In genomic region chr7:140101993-140102860, GRCm38 (mm10) we compare ENCODE assay signal across 8 mouse cellular contexts. TPM values are rescaled to one million over a fixed set of nuclear protein-coding genes. Genes with fewer than 3 reads are reported as not detected.
A peak's percentile ranks its signal among the peaks of the same experiment; 100 is the strongest.
DNase-seq lines count a peak whose midpoint lies in the region; ATAC-seq lines count a peak whose summit lies in the region.

Gene Fuom (minus strand): TSS chr7:140102441.

- peak; percentile 18 for DNase-seq in brain, embryonic 18.5 days (ENCODE audit: low read depth, low spot score)
- peak; percentile 82 for DNase-seq in liver, embryonic 11.5 days (ENCODE audit: low spot score)
- peak; percentile 81 for DNase-seq in naive thymus-derived CD4-positive, alpha-beta T cell, adult 2 months (ENCODE audit: low read depth)
- DNase-seq in splenic B cell, adult 2 months (ENCODE audit: low read depth, low spot score) = peak; percentile 57

- no peaks in the 10 kb centered on the region for H3K27me3 ChIP-seq in erythroblast, embryonic 14.5 days (ENCODE audit: control insufficient read depth)
- H3K27me3 ChIP-seq in heart, embryonic 11.5 days (ENCODE audit: control insufficient read depth, insufficient read depth, low read length) = no peaks in the 10 kb centered on the region
- H3K27me3 ChIP-seq in kidney, embryonic 16.5 days (ENCODE audit: insufficient read depth, low read length) = no peaks in the 10 kb centered on the region
- no peaks in the 10 kb centered on the region for H3K27me3 ChIP-seq in liver, embryonic 11.5 days (replicated peaks; ENCODE audit: control insufficient read depth, insufficient read depth, low read length)
- H3K27me3 ChIP-seq in splenic B cell, adult 2 months (ENCODE audit: control insufficient read depth, insufficient read depth, low read length, poor library complexity, severe bottlenecking) = no peaks in the 10 kb centered on the region

- peak within 1 kb of the TSS; percentile 73; the same call in 1 of the 2 replicates for H3K27ac ChIP-seq in heart, embryonic 11.5 days (ENCODE audit: low read depth, low read length)
- H3K27ac ChIP-seq in kidney, embryonic 16.5 days (ENCODE audit: low read length) = peak within 1 kb of the TSS; percentile 77
- H3K27ac ChIP-seq in liver, embryonic 11.5 days (ENCODE audit: low read depth, low read length) = no peak within 1 kb of the TSS

- H3K36me3 ChIP-seq in erythroblast, embryonic 14.5 days (ENCODE audit: control insufficient read depth) = peaks cover 15% of the 10 kb centered on the region
- H3K36me3 ChIP-seq in heart, embryonic 11.5 days (ENCODE audit: control insufficient read depth, insufficient read depth, low read length) = peaks cover 4% of the 10 kb centered on the region; the same call in 1 of the 2 replicates
- H3K36me3 ChIP-seq in kidney, embryonic 16.5 days (ENCODE audit: insufficient read depth, low read length) = peaks cover 16% of the 10 kb centered on the region
- H3K36me3 ChIP-seq in liver, embryonic 11.5 days (ENCODE audit: control insufficient read depth, insufficient read depth, low read length) = peaks cover 7% of the 10 kb centered on the region; the same call in 1 of the 2 replicates
- peaks cover 3% of the 10 kb centered on the region; the same call in 1 of the 2 replicates for H3K36me3 ChIP-seq in splenic B cell, adult 2 months (ENCODE audit: control insufficient read depth, insufficient read depth, low read length, poor library complexity, severe bottlenecking)

- peak within 1 kb of the TSS; percentile 57 for H3K4me3 ChIP-seq in erythroblast, embryonic 14.5 days (replicated peaks)
- peak within 1 kb of the TSS; percentile 52 for H3K4me3 ChIP-seq in heart, embryonic 11.5 days (ENCODE audit: low read depth, low read length)
- H3K4me3 ChIP-seq in kidney, embryonic 16.5 days (ENCODE audit: low read length) = peak within 1 kb of the TSS; percentile 55
- peak within 1 kb of the TSS; percentile 49 for H3K4me3 ChIP-seq in liver, embryonic 11.5 days (ENCODE audit: low read depth, low read length)

- peak; percentile 98 for ATAC-seq in CD4-positive, CD25-positive, alpha-beta regulatory T cell, adult 4 months
- ATAC-seq in heart, embryonic 11.5 days (replicated peaks; ENCODE audit: insufficient number of reproducible peaks, low FRiP score, low TSS enrichment) = peak; percentile 82
- peak; percentile 92 for ATAC-seq in kidney, embryonic 16.5 days (ENCODE audit: low FRiP score, low TSS enrichment)
- peak; percentile 88 for ATAC-seq in liver, embryonic 11.5 days (replicated peaks; ENCODE audit: low FRiP score)

- H3K9ac ChIP-seq in heart, embryonic 11.5 days (ENCODE audit: low read depth, low read length) = peak within 1 kb of the TSS; percentile 82
- peak within 1 kb of the TSS; percentile 71 for H3K9ac ChIP-seq in kidney, embryonic 16.5 days (replicated peaks; ENCODE audit: low read length)
- peak within 1 kb of the TSS; percentile 55 for H3K9ac ChIP-seq in liver, embryonic 11.5 days (ENCODE audit: low read depth, low read length)

- H3K4me1 ChIP-seq in erythroblast, embryonic 14.5 days (ENCODE audit: control insufficient read depth) = peaks cover 19% of the 10 kb centered on the region
- H3K4me1 ChIP-seq in heart, embryonic 11.5 days (ENCODE audit: control insufficient read depth, insufficient read depth, low read length) = peaks cover 5% of the 10 kb centered on the region
- peaks cover 12% of the 10 kb centered on the region for H3K4me1 ChIP-seq in kidney, embryonic 16.5 days (ENCODE audit: insufficient read depth, low read length)
- H3K4me1 ChIP-seq in liver, embryonic 11.5 days (replicated peaks; ENCODE audit: control insufficient read depth, insufficient read depth, low read length) = peaks cover 4% of the 10 kb centered on the region

- 1% methylated on average over 30 of the region's 30 CpGs for WGBS in heart, embryonic 11.5 days (ENCODE audit: insufficient replicate concordance)
- under 1% methylated on average over 30 of the region's 30 CpGs for WGBS in kidney, embryonic 16.5 days
- 1% methylated on average over 30 of the region's 30 CpGs for WGBS in liver, embryonic 11.5 days

- H3K4me2 ChIP-seq in heart, embryonic 11.5 days = peak within 1 kb of the TSS; percentile 82
- H3K4me2 ChIP-seq in kidney, embryonic 16.5 days (replicated peaks; ENCODE audit: low read depth, low read length) = peak within 1 kb of the TSS; percentile 72
- peak within 1 kb of the TSS; percentile 88 for H3K4me2 ChIP-seq in liver, embryonic 11.5 days

- H3K9me3 ChIP-seq in erythroblast, embryonic 14.5 days (ENCODE audit: control insufficient read depth, low read length) = no peaks in the 10 kb centered on the region
- no peaks in the 10 kb centered on the region for H3K9me3 ChIP-seq in heart, embryonic 11.5 days (replicated peaks; ENCODE audit: control insufficient read depth, low read length)
- no peaks in the 10 kb centered on the region for H3K9me3 ChIP-seq in kidney, embryonic 16.5 days (ENCODE audit: low read length)
- H3K9me3 ChIP-seq in liver, embryonic 11.5 days (ENCODE audit: control insufficient read depth, low read length) = no peaks in the 10 kb centered on the region

RNA-seq across cellular contexts. Expression of gene Fuom, which starts in this region (rescaled TPM):
- 1 to 10 TPM; 6.0 to 7.6 TPM for polyA plus RNA-seq in CD4-positive, CD25-positive, alpha-beta regulatory T cell, adult 4 months (2017; shearing (Covaris generic))
- 1.0 and 2.8 TPM in 2 replicates for polyA plus RNA-seq in erythroblast, embryonic 14.5 days (2012)
- 69.3 and 71.7 TPM in 2 replicates for polyA plus RNA-seq in heart, embryonic 11.5 days (2014; fragmentation: Nextera tagmentation; extraction: Ambion mirVana)
- polyA plus RNA-seq in kidney, embryonic 16.5 days (2015; fragmentation: Nextera tagmentation; extraction: Ambion mirVana) = 36.1 and 41.3 TPM in 2 replicates
- polyA plus RNA-seq in liver, embryonic 11.5 days (2014; fragmentation: Nextera tagmentation; extraction: Ambion mirVana) = 12.7 and 13.5 TPM in 2 replicates

Comparison
In these comparisons a context has a peak if more than half of its experiments do, and no peak if none do; other contexts are left out.
1. DNase-seq: peak in every context shown above with its lines; median percentile 82 in liver, embryonic 11.5 days; 81 in naive thymus-derived CD4-positive, alpha-beta T cell, adult 2 months; 57 in splenic B cell, adult 2 months; 18 in brain, embryonic 18.5 days.